Mouse (Mus musculus) CD4-positive, CD25-positive, alpha-beta regulatory T cell, adult 9 weeks (primary cell): ENCODE results near the gene Olfr1163. TPM values are rescaled to one million over a fixed set of nuclear protein-coding genes. Genes with fewer than 3 reads are reported as not detected.

ENCODE experiments used
- polyA plus RNA-seq: library from polyadenylated mRNA; unstranded; fragments of 100-300 nt; shearing (Covaris generic); gene quantifications from one replicate; pipeline ENCODE4 v1.2.1, GENCODE M21; 2017

Olfr1163 gene
- polyA plus RNA-seq = not detected

DNA sequence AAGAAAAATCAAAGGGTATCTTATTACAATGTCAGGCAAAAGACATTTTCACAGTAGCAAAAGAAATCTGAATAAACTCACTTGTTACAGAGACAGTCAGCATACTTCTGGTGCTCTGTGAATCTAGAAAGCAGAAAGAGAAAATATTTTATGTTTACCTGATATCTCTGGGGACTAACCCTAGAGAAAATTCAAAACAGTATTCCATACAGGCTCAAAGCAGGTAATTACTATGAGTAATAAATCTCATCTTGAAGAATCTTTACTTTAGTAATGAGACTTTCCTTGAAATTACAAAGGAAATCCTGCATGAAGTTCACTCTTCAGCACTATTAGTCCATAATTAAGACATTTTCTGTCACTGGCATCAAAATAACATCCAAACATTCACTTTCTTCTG lies at the start of gene Olfr1163:
Olfr1163 (minus strand) TSS at position 101 of the 400 bp plus-strand sequence.

DNA sequence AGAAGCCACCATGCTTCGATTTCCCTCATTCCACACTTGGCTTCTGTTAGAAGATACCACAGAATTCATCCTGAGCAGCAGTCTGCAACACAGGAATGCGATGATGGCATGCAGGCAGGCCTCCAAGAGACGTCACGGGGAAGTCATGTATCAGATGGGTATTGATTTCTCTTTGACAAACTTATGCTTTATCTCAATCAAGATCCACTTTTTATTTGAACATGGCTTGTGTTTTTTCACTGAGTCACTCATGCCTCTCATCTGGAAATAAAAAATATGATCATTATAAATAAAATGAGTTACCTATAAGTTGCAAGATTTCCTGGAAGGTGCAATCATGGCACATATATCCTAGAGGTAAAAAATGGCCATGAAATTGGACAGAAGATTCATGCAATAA lies 22.2 kb upstream of the Olfr1163 start, which contains the start of gene Olfr1164:
Olfr1164 (minus strand) TSS at position 101 of the 400 bp plus-strand sequence.

DNA sequence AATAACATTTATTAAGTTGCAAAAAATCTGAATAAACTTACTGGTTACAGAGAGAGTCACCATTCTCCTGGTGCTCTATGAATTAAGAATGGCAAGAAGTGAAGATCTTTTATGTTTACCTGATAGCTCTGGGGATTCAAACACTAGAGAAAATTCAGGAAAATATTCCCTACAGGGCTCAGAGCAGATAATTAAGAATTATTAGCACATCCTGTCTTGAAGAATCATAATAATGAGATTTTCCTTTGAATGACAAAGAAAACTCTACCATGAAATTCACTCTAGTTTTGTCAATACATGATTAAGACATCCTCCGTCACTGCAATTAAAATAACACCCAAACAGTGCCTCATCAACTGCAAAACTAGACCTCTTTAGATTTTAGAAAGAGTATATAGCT lies 20.6 kb downstream of the Olfr1163 start, which contains the start of gene Olfr1162:
Olfr1162 (minus strand) TSS at position 101 of the 400 bp plus-strand sequence.

DNA sequence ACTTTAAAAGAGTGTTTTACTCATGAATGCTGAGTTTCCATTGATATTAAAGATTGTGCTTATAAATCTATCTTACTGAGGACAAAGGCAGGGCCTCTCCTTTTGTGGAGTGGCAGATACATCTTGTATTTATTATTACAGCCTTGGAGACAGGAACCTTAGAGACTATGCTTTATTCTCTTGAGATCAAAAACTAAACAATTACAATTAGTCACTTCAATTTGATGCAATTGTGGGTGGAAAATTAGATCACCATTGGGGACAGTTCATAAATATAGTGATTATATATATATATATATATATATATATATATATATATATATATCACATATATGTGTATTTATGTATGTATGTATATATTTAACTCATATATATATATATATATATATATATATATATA lies 34.0 kb downstream of the Olfr1163 start, which contains the start of gene Olfr73:
Olfr73 (minus strand) TSS at position 101 of the 400 bp plus-strand sequence.

DNA sequence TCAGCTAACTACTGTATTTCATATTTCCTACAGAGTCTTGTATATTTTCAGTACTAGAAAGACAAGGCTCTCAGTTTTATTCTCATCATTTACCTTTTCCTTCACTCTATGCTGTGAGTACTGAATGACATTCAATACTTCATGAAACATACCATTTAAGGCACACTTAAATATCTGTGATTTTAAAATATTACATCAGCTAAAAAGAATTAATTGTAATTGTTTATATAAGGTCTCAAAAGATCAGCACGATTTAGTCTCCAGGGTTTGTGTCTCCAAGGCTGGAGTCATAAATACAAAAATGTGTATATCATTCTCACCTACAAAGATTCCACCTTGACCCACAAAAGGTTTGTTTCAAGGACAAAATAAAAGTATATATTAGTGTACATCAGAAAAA lies 49.2 kb downstream of the Olfr1163 start, which contains the start of gene Olfr1161:
Olfr1161 (plus strand) TSS at position 301 of the 400 bp plus-strand sequence.

Other genes starting within 250 kb of the Olfr1163 start
- gene Olfr1148, start 241.3 kb downstream of the Olfr1163 start, polyA plus RNA-seq = not detected
- not detected for gene Olfr1150-ps1, start 227.8 kb downstream of the Olfr1163 start, polyA plus RNA-seq
- gene Olfr1151, start 216.0 kb downstream of the Olfr1163 start, polyA plus RNA-seq = not detected
- gene Olfr1152, start 205.3 kb downstream of the Olfr1163 start, polyA plus RNA-seq = 0.04 TPM
- not detected for gene Olfr1153, start 176.9 kb downstream of the Olfr1163 start, polyA plus RNA-seq
- gene Olfr1154, start 166.7 kb downstream of the Olfr1163 start, polyA plus RNA-seq = not detected
- not detected for gene Olfr1155, start 126.7 kb downstream of the Olfr1163 start, polyA plus RNA-seq
- gene Olfr1156, start 118.7 kb downstream of the Olfr1163 start, polyA plus RNA-seq = 0.11 TPM
- gene Olfr1157, start 103.5 kb downstream of the Olfr1163 start, polyA plus RNA-seq = not detected
- not detected for gene Olfr74, start 97.2 kb downstream of the Olfr1163 start, polyA plus RNA-seq
- gene Olfr1158, start 81.7 kb downstream of the Olfr1163 start, polyA plus RNA-seq = not detected
- not detected for gene Olfr1160, start 63.6 kb downstream of the Olfr1163 start, polyA plus RNA-seq
- gene Olfr1161, start 49.1 kb downstream of the Olfr1163 start, polyA plus RNA-seq = not detected
- gene Olfr73, start 34.1 kb downstream of the Olfr1163 start, polyA plus RNA-seq = not detected
- gene Olfr1162, start 20.7 kb downstream of the Olfr1163 start, polyA plus RNA-seq = not detected
- not detected for gene Olfr1164, start 22.1 kb upstream of the Olfr1163 start, polyA plus RNA-seq
- not detected for gene Olfr1166, start 56.4 kb upstream of the Olfr1163 start, polyA plus RNA-seq
- not detected for gene Olfr1167, start 83.4 kb upstream of the Olfr1163 start, polyA plus RNA-seq
- gene Olfr1168, start 110.0 kb upstream of the Olfr1163 start, polyA plus RNA-seq = not detected
- gene Olfr1170, start 156.5 kb upstream of the Olfr1163 start, polyA plus RNA-seq = not detected
- gene Olfr1173, start 208.0 kb upstream of the Olfr1163 start, polyA plus RNA-seq = not detected
- gene Olfr1174-ps, start 243.3 kb upstream of the Olfr1163 start, polyA plus RNA-seq = not detected